Mouse (Mus musculus) forebrain, embryonic 12.5 days (tissue): Measurements from ENCODE around the gene Ppp1r27. TPM values are rescaled to one million over a fixed set of nuclear protein-coding genes. Genes with fewer than 3 reads are reported as not detected.
"Not testable (repeated sequence)": the region's sequence is repeated elsewhere in the genome, so short reads cannot be mapped to it uniquely, and the experiment has no call there.

Source experiments
- ATAC-seq: fragments of 200-750 bp; cut with Nextera tagmentation; 2 replicates; pipeline ENCODE4 v1.8.0; 2017; ENCODE audit warnings: moderate TSS enrichment; ENCODE audit not compliant: low FRiP score
- H3K27ac ChIP-seq: fragments of 300-500 bp; sonication (generic); 2 replicates; pipeline ENCODE4 v1.5.1; 2016; ENCODE audit warnings: mild to moderate bottlenecking
- H3K27me3 ChIP-seq: fragments of 300-500 bp; sonication (generic); 2 replicates; pipeline ENCODE4 v1.6.1; 2016; ENCODE audit warnings: mild to moderate bottlenecking
- H3K36me3 ChIP-seq: fragments of 300-500 bp; sonication (generic); replicated peaks from 2 replicates; pipeline ENCODE4 v1.6.1; 2016; ENCODE audit warnings: mild to moderate bottlenecking
- H3K4me1 ChIP-seq: fragments of 300-500 bp; sonication (generic); 2 replicates; pipeline ENCODE4 v1.6.1; 2016
- H3K4me2 ChIP-seq: fragments of 300-500 bp; sonication (generic); 2 replicates; pipeline ENCODE4 v1.6.1; 2016; ENCODE audit warnings: mild to moderate bottlenecking, moderate library complexity
- H3K4me3 ChIP-seq: fragments of 300-500 bp; sonication (generic); replicated peaks from 2 replicates; pipeline ENCODE4 v1.5.1; 2016; ENCODE audit warnings: mild to moderate bottlenecking
- H3K9ac ChIP-seq: fragments of 300-500 bp; sonication (generic); 2 replicates; pipeline ENCODE4 v1.6.1; 2016; ENCODE audit warnings: mild to moderate bottlenecking
- H3K9me3 ChIP-seq: fragments of 300-500 bp; sonication (generic); 2 replicates; pipeline ENCODE4 v1.6.1; 2016
- WGBS: fragments of 180-500 bp; shearing (Covaris S2); methylation state at CpG from one replicate; pipeline ENCODE4 v1.1.7; 2016; 5-methylcytosine and 5-hydroxymethylcytosine counted together
- polyA plus RNA-seq: library from polyadenylated mRNA; unstranded; fragments of >200 nt; fragmentation: Nextera tagmentation; extraction: Ambion mirVana; gene quantifications from 2 replicates; pipeline ENCODE4 v1.2.1, GENCODE M21; 2016

Gene Ppp1r27
- polyA plus RNA-seq, 1 experiment from 2014 or later: not detected

- ATAC-seq: no peak
- Histone ChIP-seq H3K9ac (no peak overlapping the region), H3K9me3 (no peaks in the 10 kb centered on the region), H3K27me3 (0 out of 2 replicates have a peak, but pooled peaks cover 4% of the 10 kb centered on the region), H3K4me2 (no peak overlapping the region), H3K4me1 (no peaks in the 10 kb centered on the region), H3K27ac (no peak overlapping the region), H3K36me3 (no peaks in the 10 kb centered on the region), H3K4me3 (no peak overlapping the region)
- 78% methylated on average over 6 of the region's 6 CpGs for WGBS
Measured at GRCm38 (mm10) chr11:120518558-120518957, 32.4 kb downstream of the Ppp1r27 start.

GRCm38 (mm10) chr11:120518027-120518426 lies 32.9 kb downstream of the Ppp1r27 start:
- H3K27me3 ChIP-seq: 0 out of 2 replicates have a peak, but pooled peaks cover 4% of the 10 kb centered on the region
- no peaks in the 10 kb centered on the region for H3K36me3 ChIP-seq
- ATAC-seq: no peak
- H3K4me3 ChIP-seq: no peak overlapping the region
- no peak overlapping the region for H3K27ac ChIP-seq
- H3K9ac ChIP-seq: no peak overlapping the region
- H3K4me1 ChIP-seq: 0 out of 2 replicates have a peak, but pooled peaks cover 1% of the 10 kb centered on the region
- no peak overlapping the region for H3K4me2 ChIP-seq
- no peaks in the 10 kb centered on the region for H3K9me3 ChIP-seq
- 72% methylated on average over 6 of the region's 6 CpGs for WGBS

- no peak overlapping the region for H3K27ac ChIP-seq
Measured at GRCm38 (mm10) chr11:120517147-120517546, 33.8 kb downstream of the Ppp1r27 start.

GRCm38 (mm10) chr11:120515611-120516010 lies 35.3 kb downstream of the Ppp1r27 start:
- Histone ChIP-seq H3K9me3 (no peaks in the 10 kb centered on the region), H3K27me3 (0 out of 2 replicates have a peak, but pooled peaks cover 4% of the 10 kb centered on the region), H3K4me1 (peaks cover 10% of the 10 kb centered on the region), H3K9ac (no peak overlapping the region), H3K36me3 (no peaks in the 10 kb centered on the region), H3K4me3 (no peak overlapping the region), H3K27ac (no peak overlapping the region), H3K4me2 (no peak overlapping the region)
- ATAC-seq: peak; percentile 61; the same call in 1 of the 2 replicates
- 17% methylated on average over 17 of the region's 17 CpGs for WGBS

More at GRCm38 (mm10) chr11:120517147-120517546, 33.8 kb downstream of the Ppp1r27 start:
- H3K27me3 ChIP-seq: 0 out of 2 replicates have a peak, but pooled peaks cover 4% of the 10 kb centered on the region
- H3K4me2 ChIP-seq: no peak overlapping the region
- 74% methylated on average over 4 of the region's 4 CpGs for WGBS
- H3K4me3 ChIP-seq: no peak overlapping the region
- H3K9me3 ChIP-seq: no peaks in the 10 kb centered on the region
- H3K4me1 ChIP-seq: 0 out of 2 replicates have a peak, but pooled peaks cover 4% of the 10 kb centered on the region
- H3K36me3 ChIP-seq: no peaks in the 10 kb centered on the region
- H3K9ac ChIP-seq: no peak overlapping the region
- ATAC-seq: no peak

GRCm38 (mm10) chr11:120514262-120514661 lies 36.7 kb downstream of the Ppp1r27 start:
- 88% methylated on average over 2 of the region's 2 CpGs for WGBS

GRCm38 (mm10) chr11:120512790-120513453 lies 38.0 kb downstream of the Ppp1r27 start:
- H3K4me3 ChIP-seq: no peak overlapping the region
- ATAC-seq: no peak
- no peak overlapping the region for H3K27ac ChIP-seq
- no peak overlapping the region for H3K4me2 ChIP-seq
- H3K27me3 ChIP-seq: peaks cover 7% of the 10 kb centered on the region; the same call in 1 of the 2 replicates
- 61% methylated on average over 6 of the region's 6 CpGs for WGBS
- H3K9ac ChIP-seq: no peak overlapping the region
- H3K9me3 ChIP-seq: no peaks in the 10 kb centered on the region
- H3K36me3 ChIP-seq: no peaks in the 10 kb centered on the region
- H3K4me1 ChIP-seq: peaks cover 17% of the 10 kb centered on the region

More at GRCm38 (mm10) chr11:120514262-120514661, 36.7 kb downstream of the Ppp1r27 start:
- not testable (repeated sequence) for H3K9me3 ChIP-seq, H3K27ac ChIP-seq, H3K4me2 ChIP-seq, ATAC-seq, H3K4me3 ChIP-seq, H3K9ac ChIP-seq, H3K36me3 ChIP-seq, H3K27me3 ChIP-seq
- H3K4me1 ChIP-seq: peaks cover 17% of the 10 kb centered on the region

GRCm38 (mm10) chr11:120510375-120511030 lies 40.4 kb downstream of the Ppp1r27 start:
- Histone ChIP-seq H3K27ac (peak overlapping the region; percentile 56; the same call in 1 of the 2 replicates), H3K27me3 (peaks cover 3% of the 10 kb centered on the region; the same call in 1 of the 2 replicates), H3K4me2 (peak overlapping the region; percentile 48), H3K9me3 (no peaks in the 10 kb centered on the region), H3K9ac (peak overlapping the region; percentile 47; the same call in 1 of the 2 replicates), H3K4me1 (peaks cover 17% of the 10 kb centered on the region), H3K4me3 (peak overlapping the region; percentile 10; the same call in 1 of the 2 replicates), H3K36me3 (no peaks in the 10 kb centered on the region)
- 4% methylated on average over 16 of the region's 16 CpGs for WGBS
- no peak for ATAC-seq

- Histone ChIP-seq H3K4me3 (no peak overlapping the region), H3K27me3 (peaks cover 3% of the 10 kb centered on the region; the same call in 1 of the 2 replicates), H3K9ac (0 out of 2 replicates have a peak overlapping the region, but pooled peaks have one; percentile 47), H3K4me2 (no peak overlapping the region), H3K4me1 (peaks cover 17% of the 10 kb centered on the region), H3K27ac (no peak overlapping the region; the same call in 1 of the 2 replicates), H3K9me3 (no peaks in the 10 kb centered on the region), H3K36me3 (no peaks in the 10 kb centered on the region)
- ATAC-seq: no peak
- WGBS: 26% methylated on average over 4 of the region's 4 CpGs
Measured at GRCm38 (mm10) chr11:120509940-120510339, 41.0 kb downstream of the Ppp1r27 start.

GRCm38 (mm10) chr11:120508290-120508870 lies 42.6 kb downstream of the Ppp1r27 start:
- H3K27ac ChIP-seq: no peak overlapping the region
- WGBS: 84% methylated on average over 9 of the region's 9 CpGs
- no peak overlapping the region for H3K9ac ChIP-seq
- H3K36me3 ChIP-seq: no peaks in the 10 kb centered on the region
- no peaks in the 10 kb centered on the region for H3K9me3 ChIP-seq
- no peak overlapping the region for H3K4me3 ChIP-seq
- peaks cover 17% of the 10 kb centered on the region for H3K4me1 ChIP-seq
- H3K4me2 ChIP-seq: no peak overlapping the region
- peaks cover 3% of the 10 kb centered on the region; the same call in 1 of the 2 replicates for H3K27me3 ChIP-seq
- ATAC-seq: no peak

GRCm38 (mm10) chr11:120507611-120508289 lies 43.2 kb downstream of the Ppp1r27 start:
- Histone ChIP-seq H3K9me3 (no peaks in the 10 kb centered on the region), H3K4me3 (no peak overlapping the region), H3K4me2 (no peak overlapping the region), H3K27ac (no peak overlapping the region), H3K36me3 (no peaks in the 10 kb centered on the region), H3K4me1 (peaks cover 13% of the 10 kb centered on the region), H3K9ac (no peak overlapping the region; the same call in 1 of the 2 replicates), H3K27me3 (peaks cover 3% of the 10 kb centered on the region; the same call in 1 of the 2 replicates)
- WGBS: 81% methylated on average over 13 of the region's 13 CpGs
- no peak for ATAC-seq

GRCm38 (mm10) chr11:120506899-120507298 lies 44.0 kb downstream of the Ppp1r27 start:
- Histone ChIP-seq H3K4me1 (peaks cover 13% of the 10 kb centered on the region), H3K9me3 (no peaks in the 10 kb centered on the region), H3K27me3 (peaks cover 3% of the 10 kb centered on the region; the same call in 1 of the 2 replicates), H3K4me2 (no peak overlapping the region), H3K27ac (no peak overlapping the region), H3K4me3 (no peak overlapping the region), H3K36me3 (no peaks in the 10 kb centered on the region), H3K9ac (no peak overlapping the region)
- ATAC-seq: no peak
- WGBS: 63% methylated on average over 4 of the region's 4 CpGs
